Mouse (Mus musculus) forebrain, embryonic 12.5 days (tissue): ENCODE data around the gene Hoxa4. TPM values are rescaled to one million over a fixed set of nuclear protein-coding genes. Genes with fewer than 3 reads are reported as not detected.

Experiments used
- ATAC-seq: fragments of 200-750 bp; cut with Nextera tagmentation; 2 replicates; pipeline ENCODE4 v1.8.0; 2017; ENCODE audit warnings: moderate TSS enrichment; ENCODE audit not compliant: low FRiP score
- H3K27ac ChIP-seq: fragments of 300-500 bp; sonication (generic); 2 replicates; pipeline ENCODE4 v1.5.1; 2016; ENCODE audit warnings: mild to moderate bottlenecking
- H3K27me3 ChIP-seq: fragments of 300-500 bp; sonication (generic); 2 replicates; pipeline ENCODE4 v1.6.1; 2016; ENCODE audit warnings: mild to moderate bottlenecking
- H3K36me3 ChIP-seq: fragments of 300-500 bp; sonication (generic); replicated peaks from 2 replicates; pipeline ENCODE4 v1.6.1; 2016; ENCODE audit warnings: mild to moderate bottlenecking
- H3K4me1 ChIP-seq: fragments of 300-500 bp; sonication (generic); 2 replicates; pipeline ENCODE4 v1.6.1; 2016
- H3K4me2 ChIP-seq: fragments of 300-500 bp; sonication (generic); 2 replicates; pipeline ENCODE4 v1.6.1; 2016; ENCODE audit warnings: mild to moderate bottlenecking, moderate library complexity
- H3K4me3 ChIP-seq: fragments of 300-500 bp; sonication (generic); replicated peaks from 2 replicates; pipeline ENCODE4 v1.5.1; 2016; ENCODE audit warnings: mild to moderate bottlenecking
- H3K9ac ChIP-seq: fragments of 300-500 bp; sonication (generic); 2 replicates; pipeline ENCODE4 v1.6.1; 2016; ENCODE audit warnings: mild to moderate bottlenecking
- H3K9me3 ChIP-seq: fragments of 300-500 bp; sonication (generic); 2 replicates; pipeline ENCODE4 v1.6.1; 2016
- WGBS: fragments of 180-500 bp; shearing (Covaris S2); methylation state at CpG from one replicate; pipeline ENCODE4 v1.1.7; 2016; 5-methylcytosine and 5-hydroxymethylcytosine counted together
- polyA plus RNA-seq: library from polyadenylated mRNA; unstranded; fragments of >200 nt; fragmentation: Nextera tagmentation; extraction: Ambion mirVana; gene quantifications from 2 replicates; pipeline ENCODE4 v1.2.1, GENCODE M21; 2016

The Hoxa4 gene
- polyA plus RNA-seq, 1 experiment from 2014 or later = not detected

GRCm38 (mm10) chr6:52168191-52169055 lies 23.1 kb downstream of the Hoxa4 start:
- ATAC-seq = no peak
- peaks cover 6% of the 10 kb centered on the region; the same call in 1 of the 2 replicates for H3K4me1 ChIP-seq
- no peak overlapping the region for H3K4me2 ChIP-seq
- H3K4me3 ChIP-seq = no peak overlapping the region
- under 1% methylated on average over 42 of the region's 42 CpGs for WGBS
- H3K27ac ChIP-seq = no peak overlapping the region
- no peak overlapping the region for H3K9ac ChIP-seq
- H3K9me3 ChIP-seq = no peaks in the 10 kb centered on the region
- peaks cover 97% of the 10 kb centered on the region for H3K27me3 ChIP-seq
- no peaks in the 10 kb centered on the region for H3K36me3 ChIP-seq

DNA sequence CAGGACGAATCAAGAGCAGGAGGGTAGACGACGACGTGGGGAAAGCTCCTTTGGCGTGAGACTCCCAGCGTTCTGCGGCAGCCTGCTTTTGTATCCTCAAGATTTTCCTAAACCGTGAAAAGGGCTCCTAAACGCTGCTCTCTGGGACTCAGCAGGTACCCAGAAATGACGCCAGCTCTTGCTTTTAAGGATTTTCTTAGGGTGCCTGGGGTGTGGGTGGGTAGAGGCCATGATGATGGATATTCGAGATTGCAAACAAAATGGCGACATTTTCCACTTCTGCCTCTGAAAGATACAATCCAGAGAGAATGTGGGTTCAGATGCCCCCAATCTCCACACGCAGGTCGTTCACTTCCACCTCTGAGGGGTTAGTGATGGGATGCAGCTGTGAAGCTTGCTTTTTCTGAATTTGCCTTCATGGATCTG lies 23.8 kb downstream of the Hoxa4 start:
- no peak overlapping the region for H3K4me3 ChIP-seq
- 1% methylated on average over 14 of the region's 14 CpGs for WGBS
- no peak for ATAC-seq

DNA sequence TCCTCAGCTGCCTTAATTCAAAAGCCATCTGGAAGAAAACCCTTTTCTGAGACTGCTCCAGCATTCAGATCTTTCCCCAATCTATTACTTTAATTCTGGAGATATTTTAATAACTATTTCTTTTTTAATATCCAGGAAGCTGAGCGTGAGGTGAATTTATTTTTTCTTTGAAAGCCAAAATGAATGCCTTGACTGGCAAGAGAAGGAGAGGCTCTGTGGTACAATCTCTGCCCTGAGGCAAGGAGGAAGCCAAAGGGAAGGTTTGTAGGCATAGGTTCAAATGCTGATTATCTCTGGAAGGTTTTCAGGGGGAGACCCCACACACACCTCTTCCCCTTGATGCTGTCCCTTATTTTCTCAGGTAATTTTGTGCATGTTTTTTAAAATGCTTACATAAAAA lies 24.4 kb downstream of the Hoxa4 start:
- peaks cover 95% of the 10 kb centered on the region for H3K27me3 ChIP-seq
- no peak overlapping the region for H3K27ac ChIP-seq
- H3K9ac ChIP-seq = no peak overlapping the region
- ATAC-seq = no peak
- no peak overlapping the region for H3K4me3 ChIP-seq
- no peaks in the 10 kb centered on the region for H3K36me3 ChIP-seq
- H3K9me3 ChIP-seq = no peaks in the 10 kb centered on the region
- peaks cover under 1% of the 10 kb centered on the region; the same call in 1 of the 2 replicates for H3K4me1 ChIP-seq
- H3K4me2 ChIP-seq = no peak overlapping the region
- WGBS = 18% methylated on average over 1 of the region's 1 CpGs

More for the DNA sequence above, 23.8 kb downstream of the Hoxa4 start:
- peaks cover 97% of the 10 kb centered on the region for H3K27me3 ChIP-seq
- no peak overlapping the region for H3K4me2 ChIP-seq
- H3K9me3 ChIP-seq = no peaks in the 10 kb centered on the region
- H3K36me3 ChIP-seq = no peaks in the 10 kb centered on the region
- peaks cover 6% of the 10 kb centered on the region; the same call in 1 of the 2 replicates for H3K4me1 ChIP-seq
- no peak overlapping the region for H3K9ac ChIP-seq
- H3K27ac ChIP-seq = no peak overlapping the region

DNA sequence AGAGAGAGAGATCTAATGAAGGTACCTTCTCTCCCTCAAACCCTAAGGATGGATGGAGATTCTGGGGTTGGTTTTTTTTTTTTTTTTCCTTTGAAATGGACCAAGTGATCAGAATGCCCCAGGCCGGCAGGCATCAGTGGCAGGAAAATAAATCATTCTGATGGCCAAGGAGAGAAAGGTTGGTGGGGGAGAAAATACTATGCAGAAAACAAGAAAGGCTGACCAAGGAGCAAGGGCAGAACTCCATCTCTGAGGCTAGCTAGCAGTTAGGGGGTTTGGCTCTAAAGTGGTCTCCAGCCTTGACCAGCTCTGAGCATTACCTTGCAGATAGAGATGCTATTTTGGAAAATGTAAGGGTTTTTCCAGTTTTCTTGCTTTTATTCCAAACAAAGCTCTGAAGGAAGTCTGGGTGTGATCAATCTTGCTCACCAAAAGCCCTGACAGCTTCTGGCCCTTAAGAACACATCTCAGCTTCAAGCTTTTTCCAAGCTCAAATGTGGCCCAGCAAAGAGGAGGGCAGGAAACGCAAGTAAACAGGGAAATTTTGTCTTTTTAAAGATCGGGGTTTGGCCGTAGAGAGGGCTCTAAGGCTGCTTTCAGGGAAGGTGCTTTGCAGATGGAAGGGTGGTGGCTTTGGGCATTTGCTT lies 25.0 kb downstream of the Hoxa4 start:
- Histone ChIP-seq H3K36me3 (no peaks in the 10 kb centered on the region), H3K9me3 (no peaks in the 10 kb centered on the region), H3K4me1 (no peaks in the 10 kb centered on the region; the same call in 1 of the 2 replicates), H3K4me3 (no peak overlapping the region), H3K27ac (no peak overlapping the region), H3K27me3 (peaks cover 95% of the 10 kb centered on the region), H3K4me2 (no peak overlapping the region), H3K9ac (no peak overlapping the region)
- WGBS = 1% methylated on average over 4 of the region's 4 CpGs
- no peak for ATAC-seq

DNA sequence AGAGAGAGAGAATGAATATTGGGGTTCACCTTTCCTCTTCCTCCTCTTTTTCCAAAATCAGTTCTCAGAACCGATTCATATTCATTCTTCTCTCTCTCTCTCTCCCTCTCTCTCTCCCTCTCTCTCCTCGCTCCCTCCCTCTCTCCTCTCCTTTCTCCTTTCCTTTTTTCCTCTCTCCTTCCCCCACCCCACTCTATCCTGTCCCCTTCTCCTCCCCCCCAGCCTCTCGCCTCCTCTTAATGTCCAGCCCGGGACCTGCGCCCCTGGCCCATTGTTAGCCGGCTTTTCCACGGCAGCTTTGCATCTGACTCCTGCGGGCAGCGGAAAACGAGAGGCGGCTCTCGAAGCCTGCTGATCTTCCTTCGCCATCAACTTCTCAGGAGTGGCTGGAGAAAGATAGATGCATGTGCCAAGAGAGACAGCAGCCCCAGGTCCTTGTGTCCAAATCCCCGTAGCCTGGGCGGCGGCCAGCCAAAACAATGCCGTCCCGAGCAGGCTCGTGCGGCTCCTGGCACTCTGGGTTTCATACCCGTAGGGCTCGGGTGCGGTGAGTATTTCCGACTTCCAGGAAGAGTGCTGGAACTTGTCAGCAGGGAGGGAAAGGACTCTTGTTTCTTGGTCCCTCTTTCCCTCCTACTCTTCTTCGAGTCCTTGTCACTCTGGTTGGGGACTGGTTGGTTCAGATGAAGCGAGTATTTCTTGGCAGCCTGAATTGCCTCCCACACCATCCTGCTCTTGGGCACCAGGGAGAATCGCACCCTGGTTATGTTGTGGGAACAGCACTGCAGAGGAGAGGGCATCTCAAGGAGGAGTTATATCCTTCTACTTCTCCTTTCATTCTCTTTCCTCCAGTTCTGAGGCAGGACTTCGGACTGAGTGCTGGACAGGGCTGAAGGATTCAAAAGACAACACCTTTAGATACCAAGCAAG lies 25.8 kb downstream of the Hoxa4 start:
- Histone ChIP-seq H3K27me3 (peaks cover 94% of the 10 kb centered on the region), H3K9me3 (no peaks in the 10 kb centered on the region), H3K9ac (no peak overlapping the region), H3K27ac (no peak overlapping the region), H3K36me3 (no peaks in the 10 kb centered on the region), H3K4me3 (no peak overlapping the region), H3K4me1 (no peaks in the 10 kb centered on the region; the same call in 1 of the 2 replicates), H3K4me2 (no peak overlapping the region)
- WGBS = under 1% methylated on average over 28 of the region's 28 CpGs
- ATAC-seq = no peak

GRCm38 (mm10) chr6:52164626-52165440 lies 26.7 kb downstream of the Hoxa4 start, which contains the start of gene Hoxa2:
Hoxa2 (minus strand) TSS chr6:52164831.
- no peaks in the 10 kb centered on the region for H3K9me3 ChIP-seq
- H3K4me1 ChIP-seq = no peaks in the 10 kb centered on the region; the same call in 1 of the 2 replicates
- H3K9ac ChIP-seq = no peak within 1 kb of the TSS
- no peak within 1 kb of the TSS for H3K27ac ChIP-seq
- H3K4me2 ChIP-seq = no peak within 1 kb of the TSS
- H3K4me3 ChIP-seq = no peak within 1 kb of the TSS
- no peak for ATAC-seq
- WGBS = under 1% methylated on average over 25 of the region's 25 CpGs
- no peaks in the 10 kb centered on the region for H3K36me3 ChIP-seq
- H3K27me3 ChIP-seq = peaks cover 94% of the 10 kb centered on the region

DNA sequence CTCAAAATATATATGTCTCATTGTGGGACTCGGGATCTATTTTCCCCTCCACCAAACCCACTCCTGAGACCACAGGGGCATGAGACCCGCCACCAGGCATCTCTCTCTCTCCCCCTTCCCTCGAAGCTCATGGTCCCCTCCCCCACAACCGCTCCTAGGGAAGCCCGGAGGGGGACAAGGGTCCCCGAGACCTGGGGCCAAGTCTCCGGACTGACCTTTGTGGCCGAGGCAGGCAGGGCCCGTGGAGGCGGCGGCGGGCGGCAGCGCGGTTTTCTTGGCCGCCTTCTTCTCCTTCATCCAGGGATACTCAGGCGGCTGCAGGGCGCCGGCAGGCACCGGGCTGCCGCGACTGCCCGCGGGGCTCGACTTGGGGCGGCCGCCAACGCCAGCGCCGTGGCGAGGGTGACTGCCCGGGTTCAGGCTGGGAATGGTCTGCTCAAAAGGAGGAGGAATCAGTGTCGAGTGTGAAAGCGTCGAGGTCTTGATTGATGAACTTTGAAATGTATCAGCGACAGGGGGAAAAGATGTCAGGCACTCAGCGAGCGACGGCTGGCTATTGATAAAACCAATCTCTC lies 27.4 kb downstream of the Hoxa4 start:
- H3K4me1 ChIP-seq = peaks cover 3% of the 10 kb centered on the region
- H3K27ac ChIP-seq = no peak overlapping the region
- no peaks in the 10 kb centered on the region for H3K9me3 ChIP-seq
- H3K4me3 ChIP-seq = no peak overlapping the region
- peaks cover 95% of the 10 kb centered on the region for H3K27me3 ChIP-seq
- no peak for ATAC-seq
- H3K36me3 ChIP-seq = no peaks in the 10 kb centered on the region
- no peak overlapping the region for H3K9ac ChIP-seq
- no peak overlapping the region for H3K4me2 ChIP-seq
- under 1% methylated on average over 39 of the region's 39 CpGs for WGBS

DNA sequence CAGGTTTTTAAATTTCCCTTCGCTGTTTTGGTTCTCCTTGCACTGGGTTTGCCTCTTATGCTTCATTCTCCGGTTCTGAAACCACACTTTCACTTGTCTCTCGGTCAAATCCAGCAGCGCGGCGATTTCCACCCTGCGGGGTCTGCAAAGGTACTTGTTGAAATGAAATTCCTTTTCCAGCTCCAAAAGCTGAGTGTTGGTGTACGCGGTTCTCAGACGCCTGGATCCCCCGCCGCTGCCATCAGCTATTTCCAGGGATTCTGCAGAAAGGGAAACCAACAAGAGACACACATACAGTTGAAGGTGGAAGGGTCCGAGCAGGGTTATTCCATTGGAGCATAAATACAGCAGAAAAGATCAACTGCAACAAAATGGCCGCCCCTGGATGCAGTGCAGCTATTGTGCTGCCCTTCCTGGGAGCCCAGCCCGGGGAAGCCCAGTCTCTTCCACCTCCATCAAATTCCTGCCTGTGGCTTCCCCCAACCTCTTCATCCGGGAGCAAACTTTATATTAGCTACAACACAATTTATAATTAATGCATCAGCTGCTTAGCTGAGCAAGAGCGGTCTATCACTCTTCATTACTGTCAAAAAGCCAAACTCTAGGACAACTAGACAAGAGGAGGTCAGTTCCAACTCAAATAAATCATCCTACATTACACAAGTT lies 28.1 kb downstream of the Hoxa4 start:
- no peak for ATAC-seq
- Histone ChIP-seq H3K9ac (no peak overlapping the region), H3K27me3 (peaks cover 97% of the 10 kb centered on the region), H3K4me2 (no peak overlapping the region), H3K9me3 (no peaks in the 10 kb centered on the region), H3K27ac (no peak overlapping the region), H3K4me3 (no peak overlapping the region), H3K36me3 (no peaks in the 10 kb centered on the region), H3K4me1 (peaks cover 9% of the 10 kb centered on the region)
- under 1% methylated on average over 17 of the region's 17 CpGs for WGBS

DNA sequence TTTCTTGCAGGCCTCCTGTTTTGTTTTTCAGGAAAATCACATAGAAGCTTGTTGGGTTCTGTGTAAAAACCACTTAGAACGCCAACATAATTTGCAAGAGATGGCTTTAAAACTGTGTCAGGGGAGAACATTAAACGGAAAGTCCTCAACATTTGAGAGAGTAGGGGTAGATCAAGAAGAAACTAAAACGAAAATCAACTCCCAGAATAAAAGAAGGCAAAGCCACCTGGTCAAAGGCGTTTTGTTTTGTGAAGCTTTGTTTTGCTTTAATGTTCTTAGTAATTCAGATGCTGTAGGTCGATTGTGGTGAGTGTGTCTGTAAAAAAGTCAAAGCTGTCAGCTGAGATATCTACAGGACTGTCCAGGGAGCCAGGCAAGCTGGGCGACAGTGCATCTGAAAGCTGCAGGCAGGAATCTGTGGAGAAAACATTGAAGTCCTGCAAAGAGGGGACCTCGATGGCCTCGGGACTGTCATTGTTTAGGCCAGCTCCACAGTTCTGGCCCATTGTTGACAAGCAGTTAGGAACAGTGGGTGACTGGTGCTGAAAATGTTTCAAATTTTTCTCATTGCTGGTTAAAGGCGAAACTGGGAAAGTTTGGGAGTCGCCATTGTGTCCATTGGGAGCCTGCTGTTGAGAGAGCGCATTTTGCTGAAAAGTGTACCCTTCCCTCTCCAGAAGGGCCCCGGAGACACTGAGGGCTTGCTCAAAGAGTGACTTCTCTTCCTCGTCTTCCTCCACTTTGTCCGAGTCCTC lies 28.8 kb downstream of the Hoxa4 start:
- Histone ChIP-seq H3K27me3 (peaks cover 97% of the 10 kb centered on the region), H3K36me3 (no peaks in the 10 kb centered on the region), H3K4me3 (no peak overlapping the region), H3K4me2 (no peak overlapping the region), H3K4me1 (peaks cover 16% of the 10 kb centered on the region), H3K9me3 (no peaks in the 10 kb centered on the region), H3K27ac (no peak overlapping the region), H3K9ac (no peak overlapping the region)
- under 1% methylated on average over 14 of the region's 14 CpGs for WGBS
- ATAC-seq = no peak

- peaks cover 97% of the 10 kb centered on the region for H3K27me3 ChIP-seq
- no peak for ATAC-seq
- H3K9ac ChIP-seq = no peak overlapping the region
- peaks cover 16% of the 10 kb centered on the region for H3K4me1 ChIP-seq
- H3K36me3 ChIP-seq = no peaks in the 10 kb centered on the region
- H3K9me3 ChIP-seq = no peaks in the 10 kb centered on the region
- 4% methylated on average over 1 of the region's 1 CpGs for WGBS
- H3K4me2 ChIP-seq = no peak overlapping the region
- no peak overlapping the region for H3K27ac ChIP-seq
- H3K4me3 ChIP-seq = no peak overlapping the region
Measured at GRCm38 (mm10) chr6:52162093-52162380, 29.5 kb downstream of the Hoxa4 start.
